Mouse (Mus musculus): ENCODE data around the gene Mdfi.

DNA sequence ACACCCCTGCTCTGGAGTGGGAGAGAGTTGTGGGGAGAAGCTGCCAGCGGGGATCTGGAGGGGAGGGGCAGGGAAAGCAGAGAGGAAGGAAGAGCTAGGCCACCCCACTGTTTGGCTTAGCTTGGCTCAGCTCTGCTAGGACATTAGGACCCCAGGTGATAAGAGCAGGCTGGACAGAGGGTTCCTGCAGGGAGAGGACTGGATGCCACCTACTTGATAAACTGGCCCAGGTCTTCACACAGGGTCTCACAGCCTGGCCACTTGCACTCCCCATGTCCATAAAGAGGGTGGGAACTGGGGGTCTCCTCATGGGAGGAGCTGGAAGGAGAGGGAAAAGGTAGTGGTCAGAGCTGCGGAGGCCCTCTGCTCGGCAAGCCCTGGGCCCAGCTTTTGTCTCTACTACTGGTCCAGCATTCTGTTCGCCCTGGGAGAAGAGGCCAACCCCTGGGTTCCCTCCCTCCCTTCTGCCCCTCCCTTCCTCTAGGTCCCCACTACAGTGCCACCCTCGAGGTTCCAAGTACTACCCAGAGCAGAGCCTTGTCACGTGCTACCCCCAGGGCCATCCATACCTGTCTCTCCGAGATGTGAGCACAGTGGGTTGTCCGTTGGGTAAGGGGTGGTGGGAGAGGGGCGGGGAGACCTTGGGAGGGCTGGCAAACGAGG lies 43.4 kb upstream of the Mdfi start:
- no peak for TF ChIP-seq POLR2A (IDR thresholded peaks at IDR 0.05; ENCODE audit: extremely low read depth, insufficient read depth, low read length)
- TF ChIP-seq CTCF (IDR thresholded peaks at IDR 0.05; ENCODE audit: extremely low read depth, insufficient read depth, low read length) = no peak

Data from cortical plate, adult 2 months (tissue).